Mouse (Mus musculus): ENCODE results near the gene A430005L14Rik. TPM values are rescaled to one million over a fixed set of nuclear protein-coding genes. Genes with fewer than 3 reads are reported as not detected.

A430005L14Rik gene
- polyA plus RNA-seq, 1 experiment from 2014 or later, result 43.7 TPM

- Histone ChIP-seq H3K27ac (replicated peaks in 1 of 2; ENCODE audit: control insufficient read depth in 1 of 2, insufficient read depth in 1 of 2, low read depth in 2 of 2, low read length in 2 of 2) (no peak overlapping the region), H3K36me3 (ENCODE audit: control insufficient read depth, insufficient read depth, low read length) (no peaks in the 10 kb centered on the region), H3K4me1 (ENCODE audit: control insufficient read depth in 2 of 2, insufficient read depth in 2 of 2, low read length in 2 of 2) (no peaks in the 10 kb centered on the region), H3K4me2 (ENCODE audit: low read length) (no peak overlapping the region), H3K27me3 (ENCODE audit: control insufficient read depth, insufficient read depth, low read length) (no peaks in the 10 kb centered on the region), H3K9me3 (ENCODE audit: control insufficient read depth, low read length) (no peaks in the 10 kb centered on the region), H3K4me3 (ENCODE audit: control insufficient read depth in 1 of 2, insufficient read depth in 1 of 2, low read depth in 1 of 2, low read length in 2 of 2) (no peak overlapping the region), H3K9ac (ENCODE audit: low read length) (no peak overlapping the region)
- no peak for ATAC-seq (ENCODE audit: insufficient number of reproducible peaks, insufficient read depth, low FRiP score, low read depth)
- WGBS, result 67% methylated on average over 10 of the region's 10 CpGs
Observed at GRCm38 (mm10) chr4:153929425-153929824, 27.6 kb upstream of the A430005L14Rik start.

- 70% methylated on average over 4 of the region's 4 CpGs for WGBS
- ATAC-seq (ENCODE audit: insufficient number of reproducible peaks, insufficient read depth, low FRiP score, low read depth), result no peak
Observed at GRCm38 (mm10) chr4:153929921-153930320, 27.1 kb upstream of the A430005L14Rik start.

GRCm38 (mm10) chr4:153943243-153943642 lies 13.8 kb upstream of the A430005L14Rik start:
- Histone ChIP-seq H3K36me3 (ENCODE audit: control insufficient read depth, insufficient read depth, low read length) (no peaks in the 10 kb centered on the region), H3K27ac (replicated peaks in 1 of 2; ENCODE audit: control insufficient read depth in 1 of 2, insufficient read depth in 1 of 2, low read depth in 2 of 2, low read length in 2 of 2) (no peak overlapping the region), H3K4me3 (ENCODE audit: control insufficient read depth in 1 of 2, insufficient read depth in 1 of 2, low read depth in 1 of 2, low read length in 2 of 2) (no peak overlapping the region), H3K9me3 (ENCODE audit: control insufficient read depth, low read length) (no peaks in the 10 kb centered on the region), H3K9ac (ENCODE audit: low read length) (no peak overlapping the region), H3K4me2 (ENCODE audit: low read length) (no peak overlapping the region), H3K27me3 (ENCODE audit: control insufficient read depth, insufficient read depth, low read length) (peaks cover 22% of the 10 kb centered on the region), H3K4me1 (ENCODE audit: control insufficient read depth in 2 of 2, insufficient read depth in 2 of 2, low read length in 2 of 2) (no peaks in the 10 kb centered on the region; a peak in 1 of 4 replicates)
- WGBS, result 60% methylated on average over 4 of the region's 4 CpGs
- no peak for ATAC-seq (ENCODE audit: insufficient number of reproducible peaks, insufficient read depth, low FRiP score, low read depth)

More at GRCm38 (mm10) chr4:153929921-153930320, 27.1 kb upstream of the A430005L14Rik start:
- Histone ChIP-seq H3K4me1 (ENCODE audit: control insufficient read depth in 2 of 2, insufficient read depth in 2 of 2, low read length in 2 of 2) (no peaks in the 10 kb centered on the region), H3K4me2 (ENCODE audit: low read length) (no peak overlapping the region), H3K4me3 (ENCODE audit: control insufficient read depth in 1 of 2, insufficient read depth in 1 of 2, low read depth in 1 of 2, low read length in 2 of 2) (no peak overlapping the region), H3K27ac (replicated peaks in 1 of 2; ENCODE audit: control insufficient read depth in 1 of 2, insufficient read depth in 1 of 2, low read depth in 2 of 2, low read length in 2 of 2) (no peak overlapping the region), H3K27me3 (ENCODE audit: control insufficient read depth, insufficient read depth, low read length) (no peaks in the 10 kb centered on the region), H3K36me3 (ENCODE audit: control insufficient read depth, insufficient read depth, low read length) (no peaks in the 10 kb centered on the region), H3K9me3 (ENCODE audit: control insufficient read depth, low read length) (no peaks in the 10 kb centered on the region), H3K9ac (ENCODE audit: low read length) (no peak overlapping the region)

GRCm38 (mm10) chr4:153944261-153944660 lies 12.8 kb upstream of the A430005L14Rik start:
- no peak overlapping the region for H3K4me2 ChIP-seq (ENCODE audit: low read length)
- H3K9ac ChIP-seq (ENCODE audit: low read length), result no peak overlapping the region
- ATAC-seq (ENCODE audit: insufficient number of reproducible peaks, insufficient read depth, low FRiP score, low read depth), result no peak
- H3K4me3 ChIP-seq (ENCODE audit: control insufficient read depth in 1 of 2, insufficient read depth in 1 of 2, low read depth in 1 of 2, low read length in 2 of 2), result no peak overlapping the region
- H3K9me3 ChIP-seq (ENCODE audit: control insufficient read depth, low read length), result no peaks in the 10 kb centered on the region
- WGBS, result 36% methylated on average over 6 of the region's 6 CpGs
- no peaks in the 10 kb centered on the region for H3K36me3 ChIP-seq (ENCODE audit: control insufficient read depth, insufficient read depth, low read length)
- H3K4me1 ChIP-seq (ENCODE audit: control insufficient read depth in 2 of 2, insufficient read depth in 2 of 2, low read length in 2 of 2), result no peaks in the 10 kb centered on the region; a peak in 1 of 4 replicates
- H3K27me3 ChIP-seq (ENCODE audit: control insufficient read depth, insufficient read depth, low read length), result peaks cover 22% of the 10 kb centered on the region
- H3K27ac ChIP-seq (replicated peaks in 1 of 2; ENCODE audit: control insufficient read depth in 1 of 2, insufficient read depth in 1 of 2, low read depth in 2 of 2, low read length in 2 of 2), result no peak overlapping the region

- Histone ChIP-seq H3K27me3 (ENCODE audit: control insufficient read depth, insufficient read depth, low read length) (peaks cover 22% of the 10 kb centered on the region), H3K9ac (ENCODE audit: low read length) (no peak overlapping the region), H3K36me3 (ENCODE audit: control insufficient read depth, insufficient read depth, low read length) (no peaks in the 10 kb centered on the region), H3K9me3 (ENCODE audit: control insufficient read depth, low read length) (no peaks in the 10 kb centered on the region), H3K4me1 (ENCODE audit: control insufficient read depth in 2 of 2, insufficient read depth in 2 of 2, low read length in 2 of 2) (no peaks in the 10 kb centered on the region; a peak in 1 of 4 replicates), H3K4me2 (ENCODE audit: low read length) (no peak overlapping the region), H3K4me3 (ENCODE audit: control insufficient read depth in 1 of 2, insufficient read depth in 1 of 2, low read depth in 1 of 2, low read length in 2 of 2) (no peak overlapping the region), H3K27ac (replicated peaks in 1 of 2; ENCODE audit: control insufficient read depth in 1 of 2, insufficient read depth in 1 of 2, low read depth in 2 of 2, low read length in 2 of 2) (no peak overlapping the region)
- no peak for ATAC-seq (ENCODE audit: insufficient number of reproducible peaks, insufficient read depth, low FRiP score, low read depth)
- 73% methylated on average over 6 of the region's 6 CpGs for WGBS
Observed at GRCm38 (mm10) chr4:153945741-153946140, 11.3 kb upstream of the A430005L14Rik start.

- no peaks in the 10 kb centered on the region for H3K9me3 ChIP-seq (ENCODE audit: control insufficient read depth, low read length)
- H3K4me1 ChIP-seq (ENCODE audit: control insufficient read depth in 2 of 2, insufficient read depth in 2 of 2, low read length in 2 of 2), result no peaks in the 10 kb centered on the region
- H3K9ac ChIP-seq (ENCODE audit: low read length), result no peak overlapping the region
- no peaks in the 10 kb centered on the region for H3K36me3 ChIP-seq (ENCODE audit: control insufficient read depth, insufficient read depth, low read length)
- ATAC-seq (ENCODE audit: insufficient number of reproducible peaks, insufficient read depth, low FRiP score, low read depth), result no peak
- no peak overlapping the region for H3K4me3 ChIP-seq (ENCODE audit: control insufficient read depth in 1 of 2, insufficient read depth in 1 of 2, low read depth in 1 of 2, low read length in 2 of 2)
- no peak overlapping the region for H3K4me2 ChIP-seq (ENCODE audit: low read length)
- WGBS, result 50% methylated on average over 2 of the region's 2 CpGs
- no peak overlapping the region for H3K27ac ChIP-seq (replicated peaks in 1 of 2; ENCODE audit: control insufficient read depth in 1 of 2, insufficient read depth in 1 of 2, low read depth in 2 of 2, low read length in 2 of 2)
- peaks cover 33% of the 10 kb centered on the region for H3K27me3 ChIP-seq (ENCODE audit: control insufficient read depth, insufficient read depth, low read length)
Observed at GRCm38 (mm10) chr4:153950372-153950771, 6.7 kb upstream of the A430005L14Rik start.

- WGBS, result 50% methylated on average over 3 of the region's 3 CpGs
- H3K27me3 ChIP-seq (ENCODE audit: control insufficient read depth, insufficient read depth, low read length), result peaks cover 32% of the 10 kb centered on the region
- no peak overlapping the region for H3K27ac ChIP-seq (replicated peaks in 1 of 2; ENCODE audit: control insufficient read depth in 1 of 2, insufficient read depth in 1 of 2, low read depth in 2 of 2, low read length in 2 of 2)
- H3K9me3 ChIP-seq (ENCODE audit: control insufficient read depth, low read length), result no peaks in the 10 kb centered on the region
- no peaks in the 10 kb centered on the region for H3K36me3 ChIP-seq (ENCODE audit: control insufficient read depth, insufficient read depth, low read length)
- H3K4me1 ChIP-seq (ENCODE audit: control insufficient read depth in 2 of 2, insufficient read depth in 2 of 2, low read length in 2 of 2), result no peaks in the 10 kb centered on the region
- no peak overlapping the region for H3K4me3 ChIP-seq (ENCODE audit: control insufficient read depth in 1 of 2, insufficient read depth in 1 of 2, low read depth in 1 of 2, low read length in 2 of 2)
- no peak overlapping the region for H3K9ac ChIP-seq (ENCODE audit: low read length)
- H3K4me2 ChIP-seq (ENCODE audit: low read length), result no peak overlapping the region
- no peak for ATAC-seq (ENCODE audit: insufficient number of reproducible peaks, insufficient read depth, low FRiP score, low read depth)
Observed at GRCm38 (mm10) chr4:153951150-153951549, 5.9 kb upstream of the A430005L14Rik start.

GRCm38 (mm10) chr4:153951692-153952091 lies 5.3 kb upstream of the A430005L14Rik start:
- WGBS, result 60% methylated on average over 5 of the region's 5 CpGs
- no peak for ATAC-seq (ENCODE audit: insufficient number of reproducible peaks, insufficient read depth, low FRiP score, low read depth)

More at GRCm38 (mm10) chr4:153951692-153952091, 5.3 kb upstream of the A430005L14Rik start:
- H3K27ac ChIP-seq (replicated peaks in 1 of 2; ENCODE audit: control insufficient read depth in 1 of 2, insufficient read depth in 1 of 2, low read depth in 2 of 2, low read length in 2 of 2), result no peak overlapping the region
- H3K4me2 ChIP-seq (ENCODE audit: low read length), result no peak overlapping the region
- H3K4me1 ChIP-seq (ENCODE audit: control insufficient read depth in 2 of 2, insufficient read depth in 2 of 2, low read length in 2 of 2), result no peaks in the 10 kb centered on the region
- no peak overlapping the region for H3K4me3 ChIP-seq (ENCODE audit: control insufficient read depth in 1 of 2, insufficient read depth in 1 of 2, low read depth in 1 of 2, low read length in 2 of 2)
- peaks cover 27% of the 10 kb centered on the region for H3K27me3 ChIP-seq (ENCODE audit: control insufficient read depth, insufficient read depth, low read length)
- no peaks in the 10 kb centered on the region for H3K9me3 ChIP-seq (ENCODE audit: control insufficient read depth, low read length)
- no peak overlapping the region for H3K9ac ChIP-seq (ENCODE audit: low read length)
- H3K36me3 ChIP-seq (ENCODE audit: control insufficient read depth, insufficient read depth, low read length), result no peaks in the 10 kb centered on the region
